ENCODE assay signal across 8 mouse cellular contexts in genomic region chr17:73804592-73805271, GRCm38 (mm10). TPM values are rescaled to one million over a fixed set of nuclear protein-coding genes. Genes with fewer than 3 reads are reported as not detected.
DNase-seq lines count a peak whose midpoint lies in the region; ATAC-seq lines count a peak whose summit lies in the region.

No protein-coding gene starts in this region.

- DNase-seq in gastrocnemius, postnatal 14 days = peak; percentile 79
- DNase-seq in left cerebral cortex, adult 9 months (ENCODE audit: low spot score in 2 of 2) = peak; percentile 93 to 97
- DNase-seq in right cerebral cortex, postnatal 14 days = peak; percentile 94
- DNase-seq in urinary bladder, postnatal 25 days (ENCODE audit: low spot score) = peak; percentile 72

- intact Hi-C loops in gastrocnemius, postnatal 14 days (cut with DNase I; ENCODE audit: low total_unique reads) = loop anchor here (2.0 kb wide), 1 partner anchor 74 kb away; no protein-coding TSS in a partner anchor

- peak; percentile 93 for ATAC-seq in activated CD4-positive, CD25-positive, alpha-beta regulatory T cell, adult 4 months
- ATAC-seq in common myeloid progenitor, adult 5-6 weeks (replicated peaks; ENCODE audit: low read depth, poor library complexity, severe bottlenecking) = peak; percentile 94
- ATAC-seq in inflammation-experienced regulatory T-cells, adult 6 months = peak; percentile 92
- ATAC-seq in megakaryocyte progenitor cell, adult 5-6 weeks (replicated peaks; ENCODE audit: poor library complexity) = peak; percentile 96

RNA-seq across cellular contexts. Expression of gene Ehd3, which starts 0.8 kb away (rescaled TPM):
- polyA plus RNA-seq in activated CD4-positive, CD25-positive, alpha-beta regulatory T cell, adult 4 months (2017; shearing (Covaris generic)) = 10 to 100 TPM; 41.0 to 58.1 TPM
- 4.0 and 5.8 TPM in 2 replicates for total RNA-seq in common myeloid progenitor, adult 5-6 weeks (2017)
- total RNA-seq in gastrocnemius, postnatal 14 days (2021) = 1 to 10 TPM; 4.9 to 5.0 TPM
- 10 to 100 TPM; 54.9 to 87.1 (median 77.4) TPM for polyA plus RNA-seq in inflammation-experienced regulatory T-cells, adult 6 months (2017; shearing (Covaris generic))
- total RNA-seq in megakaryocyte progenitor cell, adult 5-6 weeks (2015) = 0.27 and 0.39 TPM in 2 replicates
- total RNA-seq in megakaryocyte progenitor cell, adult 5-6 weeks (2017) = 0.37 and 0.51 TPM in 2 replicates

Comparison
In these comparisons a context has a peak if more than half of its experiments do, and no peak if none do; other contexts are left out.
1. Peak in every context shown above with its lines: DNase-seq and ATAC-seq.